Mouse (Mus musculus): ENCODE data around the gene Ankrd34a.

DNA sequence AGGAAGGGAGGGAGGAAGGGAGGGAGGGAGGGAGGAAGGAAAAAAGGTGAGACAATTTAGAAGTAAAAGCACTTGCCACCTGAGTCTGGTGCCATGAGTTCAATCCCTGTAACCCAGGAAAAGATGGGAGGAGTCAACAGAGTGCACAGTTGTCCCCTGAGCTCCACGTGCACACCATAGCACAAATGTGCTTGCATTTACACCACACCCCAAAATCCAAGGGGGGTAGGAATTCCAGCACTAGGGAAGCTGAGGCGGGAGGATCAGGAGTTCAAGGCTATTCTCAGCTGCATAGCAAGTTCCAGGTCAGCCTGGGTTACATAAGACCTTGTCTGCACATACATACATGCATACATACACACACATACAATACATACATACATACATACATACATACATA, 25.1 kb upstream of the Ankrd34a start:
- no peak for TF ChIP-seq EP300 (IDR thresholded peaks at IDR 0.05)
- TF ChIP-seq CTCF (IDR thresholded peaks at IDR 0.05), result no peak
